Mouse (Mus musculus) liver, embryonic 15.5 days (tissue): ENCODE measurements at regions not wholly inside any gene's neighbourhood (a gene's known extent, or its start where the extent isn't known, plus 50 kb on each side); places are given as distances from the start of the nearest gene placed in this dataset.

ENCODE experiments used
- ATAC-seq: fragments of 200-750 bp; cut with Nextera tagmentation; 2 replicates; pipeline ENCODE4 v1.8.0; 2017; ENCODE audit warnings: moderate number of reproducible peaks, mild to moderate bottlenecking, moderate library complexity; ENCODE audit not compliant: insufficient read depth
- H3K27ac ChIP-seq: fragments of 300-500 bp; sonication (generic); replicated peaks from 2 replicates; pipeline ENCODE4 v1.5.1; 2015; ENCODE audit warnings: mild to moderate bottlenecking, inconsistent platforms
- H3K27me3 ChIP-seq: fragments of 300-500 bp; sonication (generic); 2 replicates; pipeline ENCODE4 v1.6.1; 2015; ENCODE audit warnings: mild to moderate bottlenecking, inconsistent platforms
- H3K36me3 ChIP-seq: fragments of 300-500 bp; sonication (generic); replicated peaks from 2 replicates; pipeline ENCODE4 v1.6.1; 2015; ENCODE audit warnings: moderate library complexity, mild to moderate bottlenecking, inconsistent platforms
- H3K4me1 ChIP-seq: fragments of 300-500 bp; sonication (generic); replicated peaks from 2 replicates; pipeline ENCODE4 v1.6.1; 2015; ENCODE audit warnings: inconsistent platforms
- H3K4me2 ChIP-seq: fragments of 300-500 bp; sonication (generic); 2 replicates; pipeline ENCODE4 v1.6.1; 2015; ENCODE audit warnings: moderate library complexity, mild to moderate bottlenecking, inconsistent platforms
- H3K4me3 ChIP-seq: fragments of 300-500 bp; sonication (generic); replicated peaks from 2 replicates; pipeline ENCODE4 v1.5.1; 2015; ENCODE audit warnings: mild to moderate bottlenecking, inconsistent platforms
- H3K9ac ChIP-seq: fragments of 300-500 bp; sonication (generic); 2 replicates; pipeline ENCODE4 v1.6.1; 2015; ENCODE audit warnings: moderate library complexity, mild to moderate bottlenecking, inconsistent platforms
- H3K9me3 ChIP-seq: fragments of 300-500 bp; sonication (generic); replicated peaks from 2 replicates; pipeline ENCODE4 v1.6.1; 2016; ENCODE audit warnings: inconsistent platforms
- WGBS: fragments of 180-500 bp; shearing (Covaris S2); methylation state at CpG from one replicate; pipeline ENCODE4 v1.1.7; 2015; ENCODE audit warnings: mixed read lengths; ENCODE audit not compliant: insufficient replicate concordance; 5-methylcytosine and 5-hydroxymethylcytosine counted together

DNA sequence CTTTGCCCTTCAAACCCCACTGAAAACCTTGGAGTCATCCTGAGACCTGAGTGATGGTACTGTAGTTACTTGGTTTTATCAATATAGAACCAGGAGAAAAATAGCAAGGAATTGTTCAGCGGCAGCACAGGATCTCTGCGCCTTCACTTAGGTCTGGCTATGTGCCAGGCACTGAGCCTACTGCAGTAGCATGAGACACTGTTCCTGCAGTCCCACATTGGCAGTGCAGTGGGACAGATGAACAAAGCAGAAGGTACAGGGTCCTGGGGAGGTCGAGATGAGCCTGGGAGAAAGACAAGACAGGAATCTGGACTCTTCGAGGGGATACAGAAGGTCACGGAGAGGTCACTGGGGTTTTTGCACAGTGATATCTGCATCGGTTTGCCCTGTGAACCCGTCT is 88.5 kb upstream of the 1110032F04Rik start:
- no peak for ATAC-seq
- H3K9me3 ChIP-seq = no peaks in the 10 kb centered on the region
- H3K36me3 ChIP-seq = no peaks in the 10 kb centered on the region
- H3K27ac ChIP-seq = no peak overlapping the region
- no peak overlapping the region for H3K4me3 ChIP-seq
- no peaks in the 10 kb centered on the region for H3K27me3 ChIP-seq
- no peak overlapping the region for H3K9ac ChIP-seq
- 58% methylated on average over 7 of the region's 7 CpGs for WGBS
- H3K4me1 ChIP-seq = no peaks in the 10 kb centered on the region
- no peak overlapping the region for H3K4me2 ChIP-seq

- Histone ChIP-seq H3K27ac (no peak overlapping the region), H3K9ac (no peak overlapping the region)
- ATAC-seq = no peak
Measured at GRCm38 (mm10) chr3:68781466-68781865, 87.9 kb upstream of the 1110032F04Rik start.

GRCm38 (mm10) chr3:68782363-68782762 is 87.0 kb upstream of the 1110032F04Rik start:
- ATAC-seq = no peak
- H3K27me3 ChIP-seq = no peaks in the 10 kb centered on the region
- no peaks in the 10 kb centered on the region for H3K9me3 ChIP-seq
- no peak overlapping the region for H3K9ac ChIP-seq
- H3K36me3 ChIP-seq = no peaks in the 10 kb centered on the region
- no peak overlapping the region for H3K27ac ChIP-seq
- 53% methylated on average over 4 of the region's 4 CpGs for WGBS
- H3K4me1 ChIP-seq = no peaks in the 10 kb centered on the region
- no peak overlapping the region for H3K4me2 ChIP-seq
- no peak overlapping the region for H3K4me3 ChIP-seq

More at GRCm38 (mm10) chr3:68781466-68781865, 87.9 kb upstream of the 1110032F04Rik start:
- 37% methylated on average over 2 of the region's 2 CpGs for WGBS
- Histone ChIP-seq H3K4me1 (no peaks in the 10 kb centered on the region), H3K4me2 (no peak overlapping the region), H3K36me3 (no peaks in the 10 kb centered on the region), H3K4me3 (no peak overlapping the region), H3K27me3 (no peaks in the 10 kb centered on the region), H3K9me3 (no peaks in the 10 kb centered on the region)

DNA sequence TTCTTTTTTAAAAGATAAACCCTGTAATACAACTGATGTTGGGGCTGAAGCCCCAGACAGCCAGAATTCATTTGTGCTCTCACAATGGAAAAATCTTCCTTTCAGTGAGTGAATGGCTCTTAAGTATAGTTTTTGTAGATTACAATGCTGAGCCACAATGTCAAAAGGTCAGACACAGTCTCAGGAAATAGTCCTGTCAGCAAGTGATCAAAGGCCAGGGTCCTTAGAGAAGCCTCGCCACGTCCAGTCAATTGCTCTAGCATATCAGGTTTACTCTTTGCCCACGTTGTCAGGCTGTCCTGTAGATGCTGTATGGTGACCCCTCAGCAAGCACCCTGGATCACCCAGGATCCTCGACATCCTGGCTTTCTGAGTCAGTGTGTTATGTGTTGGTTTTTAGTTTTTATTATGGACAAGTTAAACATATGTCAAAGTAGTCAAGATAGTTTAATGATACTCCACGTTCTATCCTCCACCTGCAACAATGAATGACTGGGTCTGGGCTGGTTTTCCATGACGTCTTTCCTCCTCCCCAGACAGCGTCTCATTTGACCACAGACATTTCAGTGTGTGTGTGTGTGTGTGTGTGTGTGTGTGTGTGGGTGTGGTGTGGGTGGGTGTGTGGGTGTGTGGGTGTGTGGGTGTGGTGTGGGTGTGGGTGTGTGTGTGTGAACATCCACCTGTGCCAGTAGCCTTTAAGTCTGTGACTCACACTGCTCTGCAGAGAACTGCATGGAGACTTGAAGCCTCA is 85.5 kb upstream of the 1110032F04Rik start:
- Histone ChIP-seq H3K9me3 (no peaks in the 10 kb centered on the region), H3K4me3 (no peak overlapping the region), H3K36me3 (no peaks in the 10 kb centered on the region), H3K4me2 (no peak overlapping the region), H3K27ac (no peak overlapping the region), H3K27me3 (no peaks in the 10 kb centered on the region), H3K9ac (no peak overlapping the region), H3K4me1 (no peaks in the 10 kb centered on the region)
- 44% methylated on average over 7 of the region's 7 CpGs for WGBS
- ATAC-seq = no peak

GRCm38 (mm10) chr3:68786771-68787170 is 82.6 kb upstream of the 1110032F04Rik start:
- no peak overlapping the region for H3K9ac ChIP-seq
- H3K36me3 ChIP-seq = no peaks in the 10 kb centered on the region
- no peak for ATAC-seq
- H3K4me1 ChIP-seq = no peaks in the 10 kb centered on the region
- H3K9me3 ChIP-seq = no peaks in the 10 kb centered on the region
- H3K4me3 ChIP-seq = no peak overlapping the region
- H3K4me2 ChIP-seq = no peak overlapping the region
- no peaks in the 10 kb centered on the region for H3K27me3 ChIP-seq
- 65% methylated on average over 3 of the region's 3 CpGs for WGBS
- no peak overlapping the region for H3K27ac ChIP-seq

GRCm38 (mm10) chr3:68787385-68788175 is 81.8 kb upstream of the 1110032F04Rik start:
- no peak overlapping the region for H3K9ac ChIP-seq
- ATAC-seq = no peak
- H3K4me2 ChIP-seq = no peak overlapping the region
- no peaks in the 10 kb centered on the region for H3K36me3 ChIP-seq
- no peak overlapping the region for H3K27ac ChIP-seq
- H3K27me3 ChIP-seq = no peaks in the 10 kb centered on the region
- no peaks in the 10 kb centered on the region for H3K4me1 ChIP-seq
- no peak overlapping the region for H3K4me3 ChIP-seq
- no peaks in the 10 kb centered on the region for H3K9me3 ChIP-seq
- 54% methylated on average over 10 of the region's 10 CpGs for WGBS

DNA sequence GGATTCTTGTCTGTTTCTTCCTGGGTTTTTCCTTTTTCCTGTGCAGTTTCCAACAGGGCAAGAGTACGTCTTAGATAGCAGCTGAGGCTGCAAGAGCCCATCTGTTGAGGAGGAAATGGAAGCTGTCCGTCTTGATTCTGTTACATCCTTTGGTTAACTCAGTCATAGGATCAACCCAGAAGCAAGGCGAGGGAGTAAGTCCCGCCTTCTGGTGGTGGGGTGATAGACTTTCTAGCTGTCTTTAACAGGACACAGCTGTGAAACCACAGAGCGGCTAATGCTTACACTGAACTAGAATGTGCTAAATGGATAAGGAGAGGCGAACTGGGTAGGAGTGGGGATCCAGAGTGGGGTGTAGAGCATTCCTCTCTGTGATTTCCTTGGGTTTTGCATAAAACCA is 79.9 kb upstream of the 1110032F04Rik start:
- Histone ChIP-seq H3K9me3 (no peaks in the 10 kb centered on the region), H3K36me3 (no peaks in the 10 kb centered on the region), H3K4me1 (no peaks in the 10 kb centered on the region), H3K4me2 (no peak overlapping the region), H3K27ac (no peak overlapping the region), H3K9ac (no peak overlapping the region), H3K27me3 (no peaks in the 10 kb centered on the region), H3K4me3 (no peak overlapping the region)
- no peak; the same call in 1 of the 2 replicates for ATAC-seq
- WGBS = 16% methylated on average over 6 of the region's 6 CpGs

- Histone ChIP-seq H3K4me3 (no peak overlapping the region), H3K27me3 (no peaks in the 10 kb centered on the region), H3K36me3 (no peaks in the 10 kb centered on the region), H3K4me1 (no peaks in the 10 kb centered on the region), H3K9ac (no peak overlapping the region), H3K4me2 (no peak overlapping the region), H3K27ac (no peak overlapping the region), H3K9me3 (no peaks in the 10 kb centered on the region)
- 62% methylated on average over 4 of the region's 4 CpGs for WGBS
- no peak for ATAC-seq
Measured at GRCm38 (mm10) chr3:68790466-68790865, 78.9 kb upstream of the 1110032F04Rik start.

DNA sequence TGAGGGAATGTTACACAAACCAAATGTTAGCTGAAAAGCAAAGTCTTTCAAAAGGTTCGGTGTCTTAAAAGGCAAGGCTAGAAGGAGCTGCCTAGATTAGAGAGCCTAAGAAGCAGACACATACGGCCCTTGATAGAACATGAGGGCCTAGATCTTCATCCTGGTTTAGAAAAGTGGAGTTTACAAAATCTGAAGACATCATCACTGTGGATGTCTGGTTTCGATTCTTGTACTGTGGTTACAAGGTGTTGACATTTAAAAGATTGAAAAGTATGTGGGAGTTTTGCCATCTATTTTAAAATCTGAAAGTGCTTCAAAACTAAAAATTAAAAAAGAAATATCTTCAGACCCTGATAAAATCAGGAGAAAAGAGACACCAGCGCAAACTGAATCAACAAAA is 76.5 kb upstream of the 1110032F04Rik start:
- no peaks in the 10 kb centered on the region for H3K9me3 ChIP-seq
- 68% methylated on average over 4 of the region's 4 CpGs for WGBS
- no peaks in the 10 kb centered on the region for H3K27me3 ChIP-seq
- H3K36me3 ChIP-seq = no peaks in the 10 kb centered on the region
- no peak overlapping the region for H3K4me2 ChIP-seq
- H3K9ac ChIP-seq = no peak overlapping the region
- no peaks in the 10 kb centered on the region for H3K4me1 ChIP-seq
- no peak for ATAC-seq
- H3K27ac ChIP-seq = no peak overlapping the region
- no peak overlapping the region for H3K4me3 ChIP-seq

GRCm38 (mm10) chr3:68793923-68794322 is 75.5 kb upstream of the 1110032F04Rik start:
- H3K4me1 ChIP-seq = no peaks in the 10 kb centered on the region
- WGBS = 44% methylated on average over 2 of the region's 2 CpGs
- no peak overlapping the region for H3K9ac ChIP-seq
- H3K9me3 ChIP-seq = no peaks in the 10 kb centered on the region
- H3K36me3 ChIP-seq = no peaks in the 10 kb centered on the region
- no peak overlapping the region for H3K4me2 ChIP-seq
- no peak for ATAC-seq
- H3K4me3 ChIP-seq = no peak overlapping the region
- H3K27ac ChIP-seq = no peak overlapping the region
- H3K27me3 ChIP-seq = no peaks in the 10 kb centered on the region

DNA sequence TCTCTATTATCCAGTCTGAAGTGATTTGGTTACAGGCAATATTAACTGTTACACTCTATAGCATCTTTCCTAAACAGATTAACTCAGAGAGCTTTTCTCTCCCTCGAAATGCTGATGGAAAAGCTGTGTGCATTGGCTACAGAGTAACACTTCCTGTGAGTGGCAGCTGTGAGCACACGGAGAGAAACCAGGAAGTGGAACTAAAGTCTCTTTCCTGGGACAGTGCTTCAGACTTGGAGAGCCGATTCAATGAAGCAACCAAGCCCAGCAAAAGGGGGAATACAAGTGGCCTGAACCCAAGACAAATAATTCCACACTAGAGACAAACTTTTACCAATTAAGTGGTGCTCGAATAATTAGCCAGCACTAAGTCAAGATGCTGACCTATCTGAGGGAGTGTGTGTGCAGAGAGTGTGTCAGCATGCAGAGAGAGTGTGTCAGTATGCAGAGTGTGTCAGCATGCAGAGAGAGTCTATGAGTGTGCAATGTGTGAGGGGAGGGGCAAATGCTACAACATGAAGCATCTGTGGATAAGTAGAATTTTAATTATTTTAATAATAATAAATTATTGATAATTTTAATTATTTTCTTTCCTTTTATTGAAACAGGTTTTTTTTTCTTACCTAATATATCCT is 74.9 kb upstream of the 1110032F04Rik start:
- no peaks in the 10 kb centered on the region for H3K4me1 ChIP-seq
- ATAC-seq = no peak
- H3K4me3 ChIP-seq = no peak overlapping the region
- H3K9ac ChIP-seq = no peak overlapping the region
- 16% methylated on average over 4 of the region's 4 CpGs for WGBS
- no peak overlapping the region for H3K27ac ChIP-seq
- H3K4me2 ChIP-seq = no peak overlapping the region
- no peaks in the 10 kb centered on the region for H3K9me3 ChIP-seq
- no peaks in the 10 kb centered on the region for H3K27me3 ChIP-seq
- no peaks in the 10 kb centered on the region for H3K36me3 ChIP-seq
